Mouse (Mus musculus): ENCODE measurements around the gene Scarf1. TPM values are rescaled to one million over a fixed set of nuclear protein-coding genes. Genes with fewer than 3 reads are reported as not detected.

Gene Scarf1
- polyA plus RNA-seq (2017; shearing (Covaris generic)), result 0.96 TPM

DNA sequence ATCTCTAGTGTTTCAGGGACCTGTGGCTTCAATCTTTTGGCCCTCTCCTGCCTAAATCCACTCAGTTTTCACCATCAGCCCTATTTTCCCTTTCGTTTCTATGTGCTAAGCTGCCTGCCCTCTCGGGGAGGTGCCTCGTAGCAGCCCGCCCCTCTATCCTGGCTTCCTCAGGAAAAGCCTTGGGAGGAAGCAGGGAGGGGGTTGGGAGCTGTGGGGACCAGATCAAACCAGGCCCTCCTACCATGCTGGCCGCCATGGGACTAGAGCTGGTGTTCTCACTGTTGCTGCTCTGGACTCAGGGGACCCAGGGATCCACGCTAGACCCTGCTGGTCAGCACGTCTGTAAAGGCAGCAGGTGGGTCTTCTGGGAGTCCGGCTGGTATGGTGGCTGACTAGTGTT, at the start of gene Scarf1:
Gene Scarf1 (plus strand): TSS at position 205 of the 400 bp plus-strand sequence.

DNA sequence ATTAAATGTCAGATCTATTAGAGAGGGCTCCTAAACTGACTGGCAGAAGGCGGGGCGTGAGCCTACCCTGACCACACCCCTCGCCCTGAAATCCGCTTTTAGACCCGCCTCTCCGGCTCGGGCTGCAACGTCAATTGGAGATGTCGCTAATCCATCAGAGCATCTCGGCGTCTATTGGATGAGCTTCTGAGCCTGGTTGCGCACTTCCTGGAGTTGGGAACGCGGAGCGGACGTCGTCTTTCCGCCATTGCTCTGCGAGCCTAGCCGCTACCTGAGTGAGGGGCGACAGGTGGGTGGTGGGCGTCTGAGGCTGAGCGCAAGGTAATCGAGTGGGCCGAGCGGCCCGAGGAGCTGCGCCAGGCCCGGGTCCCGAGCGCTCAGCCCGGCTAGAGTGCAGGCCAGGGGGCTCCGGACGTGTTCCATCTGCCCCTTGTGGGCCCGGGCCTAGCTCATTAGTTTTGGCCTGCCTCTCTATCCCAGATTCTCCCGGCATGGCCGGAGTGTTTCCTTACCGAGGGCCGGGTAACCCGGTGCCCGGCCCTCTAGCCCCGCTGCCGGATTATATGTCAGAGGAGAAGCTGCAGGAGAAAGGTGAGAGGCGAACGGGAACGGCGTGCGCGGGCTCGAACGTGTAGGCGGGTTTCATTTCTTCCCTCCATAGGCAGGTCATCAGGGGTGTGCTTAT, 26.6 kb upstream of the Scarf1 start, which contains the start of gene Prpf8:
Gene Prpf8 (plus strand): TSS at position 216 of the 685 bp plus-strand sequence.

DNA sequence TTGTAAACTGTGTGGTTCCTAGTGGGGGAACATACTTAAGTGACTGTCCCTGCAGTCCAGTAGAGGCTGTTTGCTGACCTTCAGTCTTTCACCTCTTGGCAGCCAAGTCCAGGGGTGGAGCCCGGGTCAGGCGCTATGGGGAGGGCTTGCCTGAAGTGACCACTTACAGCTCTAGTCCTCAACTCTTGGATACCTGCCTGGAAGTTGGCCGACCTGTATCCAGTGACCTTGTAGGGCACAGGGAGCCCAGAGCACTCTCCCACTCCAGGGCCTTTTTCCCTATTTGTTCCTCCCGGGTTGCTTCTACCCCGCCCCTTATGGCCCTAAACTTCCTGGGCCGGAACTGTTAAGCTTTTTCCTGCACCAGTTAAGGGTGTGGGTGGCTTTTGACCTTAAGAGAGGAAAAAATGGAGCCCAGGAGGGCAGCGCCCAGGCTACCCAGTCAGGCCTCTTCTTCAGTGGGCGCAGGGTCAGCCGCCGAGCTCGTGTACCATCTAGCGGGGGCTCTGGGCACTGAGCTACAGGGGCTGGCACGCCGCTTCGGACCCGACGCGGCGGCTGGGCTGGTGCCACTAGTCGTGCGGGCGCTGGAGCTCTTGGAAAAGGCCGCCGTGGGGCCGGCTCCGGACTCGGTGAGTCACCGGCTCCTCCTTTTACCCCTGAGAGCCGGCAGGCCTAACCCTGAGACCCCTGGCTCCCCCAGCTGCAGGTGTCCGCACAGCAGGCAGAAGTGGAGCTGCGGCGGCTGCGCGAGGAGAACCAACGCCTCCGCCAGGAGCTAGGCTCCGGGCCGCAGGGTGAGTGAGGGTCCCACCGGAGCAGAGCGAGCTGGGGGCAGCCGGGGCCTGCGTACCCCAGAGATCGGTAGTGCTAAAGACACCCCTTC, 3.4 kb upstream of the Scarf1 start, which contains the start of gene Rilp:
Gene Rilp (plus strand): TSS at position 354 of the 886 bp plus-strand sequence.

DNA sequence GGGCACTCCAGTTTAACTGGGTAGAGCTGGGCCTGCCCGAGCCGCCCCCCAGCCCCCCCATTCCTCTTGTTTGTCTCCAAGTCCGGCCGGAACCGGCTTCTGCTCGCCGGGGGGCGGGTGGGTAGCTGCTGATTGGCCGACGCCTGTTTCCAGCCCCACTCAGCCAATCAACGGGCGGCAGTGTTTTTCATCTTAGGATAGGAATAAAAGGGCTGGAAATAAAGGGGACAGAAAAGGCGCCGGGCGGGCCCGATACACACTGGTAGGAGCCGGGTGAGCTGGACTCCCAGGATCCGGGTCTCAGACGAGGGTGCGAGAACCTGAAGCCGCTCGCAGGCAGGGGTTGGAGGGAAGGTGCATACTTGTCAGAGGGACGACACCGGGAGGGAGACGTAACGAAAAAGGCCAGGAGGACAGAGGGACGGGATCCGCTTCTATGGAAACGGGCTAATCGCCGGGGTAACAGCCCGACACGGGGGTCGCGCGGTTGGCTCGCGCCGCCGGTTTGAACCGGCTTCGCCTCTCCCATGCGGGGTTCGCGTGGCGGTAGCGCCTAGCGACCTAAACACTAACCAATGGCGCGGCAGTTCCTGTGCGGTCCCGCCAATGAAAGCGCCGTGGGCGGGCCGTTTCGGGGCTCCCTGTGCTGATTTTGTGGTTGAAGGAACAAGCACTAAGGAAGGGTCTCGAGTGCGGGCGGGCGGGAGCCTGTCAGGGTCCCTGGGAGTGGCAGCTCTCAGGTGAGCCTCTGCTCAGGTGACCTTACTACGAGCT, 18.3 kb downstream of the Scarf1 start, which contains the start of gene Slc43a2:
Gene Slc43a2 (plus strand): TSS at position 226 of the 774 bp plus-strand sequence.

Other genes with a start within 250 kb of the Scarf1 start
- gene Rpa1, start 165.2 kb upstream of the Scarf1 start, polyA plus RNA-seq (2017; shearing (Covaris generic)), result 130 TPM
- 19.0 TPM for gene Smyd4, start 165.1 kb upstream of the Scarf1 start, polyA plus RNA-seq (2017; shearing (Covaris generic))
- gene Serpinf1, start 90.8 kb upstream of the Scarf1 start, polyA plus RNA-seq (2017; shearing (Covaris generic)), result 1.4 TPM
- gene Serpinf2, start 73.9 kb upstream of the Scarf1 start, polyA plus RNA-seq (2017; shearing (Covaris generic)), result not detected
- gene Wdr81, start 58.8 kb upstream of the Scarf1 start, polyA plus RNA-seq (2017; shearing (Covaris generic)), result 15.9 TPM
- 4.8 TPM for gene Tlcd2, start 51.8 kb upstream of the Scarf1 start, polyA plus RNA-seq (2017; shearing (Covaris generic))
- 49.8 TPM for gene Prpf8, start 26.7 kb upstream of the Scarf1 start, polyA plus RNA-seq (2017; shearing (Covaris generic))
- 0.14 TPM for gene Rilp, start 3.4 kb upstream of the Scarf1 start, polyA plus RNA-seq (2017; shearing (Covaris generic))
- 52.8 TPM for gene Slc43a2, start 18.2 kb downstream of the Scarf1 start, polyA plus RNA-seq (2017; shearing (Covaris generic))
- 358 TPM for gene Pitpna, start 74.6 kb downstream of the Scarf1 start, polyA plus RNA-seq (2017; shearing (Covaris generic))
- 141 TPM for gene Inpp5k, start 117.4 kb downstream of the Scarf1 start, polyA plus RNA-seq (2017; shearing (Covaris generic))
- 30.3 TPM for gene Myo1c, start 137.0 kb downstream of the Scarf1 start, polyA plus RNA-seq (2017; shearing (Covaris generic))
- 50.2 TPM for gene Crk, start 165.7 kb downstream of the Scarf1 start, polyA plus RNA-seq (2017; shearing (Covaris generic))
- gene Ywhae, start 219.3 kb downstream of the Scarf1 start, polyA plus RNA-seq (2017; shearing (Covaris generic)), result 196 TPM